Mouse (Mus musculus) stomach, embryonic 16.5 days (tissue): Measurements from ENCODE around the gene Tldc1. TPM values are rescaled to one million over a fixed set of nuclear protein-coding genes. Genes with fewer than 3 reads are reported as not detected.
A peak's percentile ranks its signal among the peaks of the same experiment; 100 is the strongest.

ENCODE experiments used
- ATAC-seq: fragments of 200-750 bp; cut with Nextera tagmentation; 2 replicates; pipeline ENCODE4 v1.8.0; 2017; ENCODE audit warnings: moderate number of reproducible peaks, moderate TSS enrichment; ENCODE audit not compliant: insufficient read depth, low FRiP score
- H3K27ac ChIP-seq: fragments of 300-500 bp; sonication (generic); 2 replicates; pipeline ENCODE4 v1.5.1; 2014; ENCODE audit warnings: low read length
- H3K27me3 ChIP-seq: fragments of 300-500 bp; sonication (generic); 2 replicates; pipeline ENCODE4 v1.6.1; 2014; ENCODE audit warnings: low read length, control low read depth, mixed read lengths; ENCODE audit not compliant: control insufficient read depth, insufficient read depth
- H3K36me3 ChIP-seq: fragments of 300-500 bp; sonication (generic); 2 replicates; pipeline ENCODE4 v1.6.1; 2014; ENCODE audit warnings: low read length; ENCODE audit not compliant: control insufficient read depth, insufficient read depth
- H3K4me1 ChIP-seq: fragments of 300-500 bp; sonication (generic); 2 replicates; pipeline ENCODE4 v1.6.1; 2014; ENCODE audit warnings: low read length, control low read depth, mixed read lengths; ENCODE audit not compliant: control insufficient read depth, insufficient read depth
- H3K4me2 ChIP-seq: fragments of 300-500 bp; sonication (generic); 2 replicates; pipeline ENCODE4 v1.6.1; 2014; ENCODE audit warnings: low read depth, low read length, mixed read lengths
- H3K4me3 ChIP-seq: fragments of 300-500 bp; sonication (generic); replicated peaks from 2 replicates; pipeline ENCODE4 v1.5.1; 2014; ENCODE audit warnings: mild to moderate bottlenecking, low read length
- H3K9ac ChIP-seq: fragments of 300-500 bp; sonication (generic); 2 replicates; pipeline ENCODE4 v1.6.1; 2014; ENCODE audit warnings: low read length
- H3K9me3 ChIP-seq: fragments of 300-500 bp; sonication (generic); replicated peaks from 2 replicates; pipeline ENCODE4 v1.6.1; 2016; ENCODE audit warnings: low read length, control low read depth; ENCODE audit not compliant: control insufficient read depth
- WGBS: fragments of 180-500 bp; shearing (Covaris S2); extraction: QIAGEN DNeasy Blood & Tissue Kit; methylation state at CpG from one replicate; pipeline ENCODE4 v1.1.7; 2014; 5-methylcytosine and 5-hydroxymethylcytosine counted together
- polyA plus RNA-seq: library from polyadenylated mRNA; unstranded; fragments of >200 nt; fragmentation: Nextera tagmentation; extraction: Ambion mirVana; gene quantifications from 2 replicates; pipeline ENCODE4 v1.2.1, GENCODE M21; 2015

The Tldc1 gene
- polyA plus RNA-seq, 1 experiment from 2014 or later = 14.5 TPM

DNA sequence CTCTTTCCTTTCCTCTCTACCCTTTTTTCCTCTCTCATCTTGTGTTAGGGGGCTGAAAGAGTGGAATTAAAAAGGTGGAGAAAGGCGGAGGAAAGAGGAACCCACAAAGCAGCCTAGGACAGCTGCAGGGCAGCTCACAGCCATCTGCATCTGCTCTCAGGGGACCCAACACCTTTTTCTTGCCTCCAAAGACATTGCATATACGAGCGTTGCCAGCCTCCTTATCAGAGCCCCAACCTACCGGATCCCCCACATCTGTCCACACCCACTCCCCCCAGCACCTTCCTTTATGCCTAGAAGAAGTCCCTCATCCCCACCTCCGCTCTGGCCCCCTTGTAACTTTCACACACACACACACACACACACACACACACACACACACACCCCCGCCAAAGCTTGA, 5.4 kb upstream of the Tldc1 start:
- Histone ChIP-seq H3K4me3 (no peak overlapping the region), H3K9ac (no peak overlapping the region), H3K27me3 (no peaks in the 10 kb centered on the region; the same call in 1 of the 2 replicates), H3K4me2 (no peak overlapping the region), H3K36me3 (no peaks in the 10 kb centered on the region), H3K9me3 (no peaks in the 10 kb centered on the region), H3K27ac (no peak overlapping the region; the same call in 1 of the 2 replicates), H3K4me1 (peaks cover 14% of the 10 kb centered on the region)
- ATAC-seq = no peak
- 70% methylated on average over 6 of the region's 6 CpGs for whole genome bisulfite sequencing

DNA sequence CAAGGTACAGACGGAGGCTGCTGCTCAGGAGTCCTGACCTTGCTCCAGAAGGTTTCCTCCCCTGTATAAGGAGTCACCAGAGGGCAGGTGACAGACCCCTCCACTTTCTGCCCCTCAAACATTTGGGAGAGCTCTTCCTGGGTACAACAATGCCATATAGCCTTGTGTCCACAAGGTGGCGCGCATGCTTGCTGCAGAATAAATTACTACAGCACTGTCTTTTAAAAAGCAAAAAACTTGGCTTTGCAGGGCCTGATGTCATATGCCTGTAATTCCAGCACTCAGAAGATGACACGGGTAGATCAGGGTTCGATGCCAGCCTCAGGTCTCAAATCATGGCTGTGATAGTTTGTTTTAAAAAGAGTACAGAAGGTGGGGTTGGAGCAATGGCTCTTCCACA, 4.5 kb upstream of the Tldc1 start:
- WGBS = 3% methylated on average over 5 of the region's 5 CpGs

DNA sequence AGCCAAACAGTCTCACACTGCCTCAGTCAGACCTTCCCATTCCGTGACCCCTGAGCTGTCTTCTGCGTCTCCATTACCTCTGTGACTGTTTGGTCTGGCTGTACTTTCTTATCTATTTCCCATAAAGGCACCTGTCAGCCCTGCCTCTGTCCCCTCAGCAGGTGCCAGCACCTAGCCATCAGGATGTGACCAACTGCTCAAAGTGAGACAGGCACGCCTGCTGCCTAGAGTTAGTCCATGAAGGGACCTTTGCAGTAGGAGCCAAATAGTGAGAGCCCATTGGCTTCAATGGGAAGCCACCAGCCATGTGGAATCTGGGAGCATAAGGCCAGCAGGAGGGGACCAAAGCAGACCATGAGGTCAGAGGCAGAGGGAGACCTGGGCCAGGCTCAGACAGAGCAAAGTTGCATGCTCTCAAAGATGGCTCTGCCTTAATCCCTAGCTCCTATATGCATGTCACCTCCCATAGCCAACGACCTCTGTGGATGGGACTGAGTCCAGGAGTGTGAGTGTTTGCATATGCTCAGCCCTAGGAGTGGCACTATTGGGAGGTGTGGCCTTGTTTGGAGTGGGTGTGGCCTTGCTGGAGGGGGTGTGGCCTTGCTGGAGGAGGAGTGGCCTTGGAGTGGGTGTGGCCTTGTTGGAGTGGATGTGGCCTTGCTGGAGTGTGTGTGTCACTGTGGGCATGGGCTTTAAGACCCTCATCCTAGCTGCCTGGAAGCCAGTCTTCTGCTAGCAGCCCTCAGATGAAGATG, 3.0 kb upstream of the Tldc1 start:
- H3K36me3 ChIP-seq = no peaks in the 10 kb centered on the region
- H3K9ac ChIP-seq = peak overlapping the region; percentile 3; the same call in 1 of the 2 replicates
- no peak overlapping the region for H3K4me2 ChIP-seq
- 44% methylated on average over 4 of the region's 4 CpGs for WGBS
- H3K4me1 ChIP-seq = peaks cover 25% of the 10 kb centered on the region
- H3K4me3 ChIP-seq = no peak overlapping the region
- H3K9me3 ChIP-seq = no peaks in the 10 kb centered on the region
- no peaks in the 10 kb centered on the region; the same call in 1 of the 2 replicates for H3K27me3 ChIP-seq
- H3K27ac ChIP-seq = no peak overlapping the region
- ATAC-seq = peak; percentile 20; the same call in 1 of the 2 replicates

More for the DNA sequence above, 4.5 kb upstream of the Tldc1 start:
- no peak overlapping the region for H3K27ac ChIP-seq
- no peak overlapping the region for H3K4me2 ChIP-seq
- H3K36me3 ChIP-seq = no peaks in the 10 kb centered on the region
- H3K4me3 ChIP-seq = no peak overlapping the region
- H3K27me3 ChIP-seq = no peaks in the 10 kb centered on the region; the same call in 1 of the 2 replicates
- ATAC-seq = no peak
- H3K9me3 ChIP-seq = no peaks in the 10 kb centered on the region
- no peak overlapping the region for H3K9ac ChIP-seq
- peaks cover 18% of the 10 kb centered on the region for H3K4me1 ChIP-seq

DNA sequence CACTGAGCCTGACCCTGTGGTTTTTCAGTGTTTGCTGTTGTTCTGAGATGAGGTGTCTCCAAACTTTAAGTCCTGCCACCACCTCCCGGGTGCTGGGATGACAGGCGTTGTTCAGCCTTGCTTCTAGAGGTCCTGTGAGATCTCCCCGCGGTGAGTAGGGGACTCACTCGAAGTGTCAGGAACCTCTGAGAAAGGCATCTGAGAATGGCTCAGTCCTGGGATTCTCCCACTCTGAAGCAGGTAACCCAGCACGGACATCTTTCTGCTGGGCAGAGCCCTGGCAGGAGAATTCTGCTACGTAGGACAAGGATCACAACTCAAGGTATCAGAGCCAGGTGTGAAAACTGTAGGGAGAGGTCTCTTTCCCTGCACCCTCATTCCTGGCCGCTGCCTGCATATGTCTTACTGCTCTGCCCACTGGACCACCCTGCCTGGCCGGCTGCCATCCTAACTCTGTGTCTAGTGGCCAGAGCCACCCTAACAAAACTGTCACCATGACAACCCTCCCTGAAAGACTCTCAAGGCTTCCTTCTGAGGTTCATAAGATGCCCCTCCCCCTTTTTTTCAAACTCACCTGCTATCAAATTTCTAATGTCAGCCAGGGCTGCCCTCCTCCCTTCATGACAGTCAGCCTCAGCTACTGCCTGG, 2.3 kb upstream of the Tldc1 start:
- Histone ChIP-seq H3K27ac (no peak overlapping the region), H3K36me3 (no peaks in the 10 kb centered on the region), H3K9me3 (no peaks in the 10 kb centered on the region), H3K27me3 (no peaks in the 10 kb centered on the region), H3K4me3 (no peak overlapping the region), H3K4me2 (no peak overlapping the region), H3K4me1 (peaks cover 20% of the 10 kb centered on the region), H3K9ac (no peak overlapping the region)
- no peak for ATAC-seq
- 73% methylated on average over 9 of the region's 9 CpGs for WGBS

DNA sequence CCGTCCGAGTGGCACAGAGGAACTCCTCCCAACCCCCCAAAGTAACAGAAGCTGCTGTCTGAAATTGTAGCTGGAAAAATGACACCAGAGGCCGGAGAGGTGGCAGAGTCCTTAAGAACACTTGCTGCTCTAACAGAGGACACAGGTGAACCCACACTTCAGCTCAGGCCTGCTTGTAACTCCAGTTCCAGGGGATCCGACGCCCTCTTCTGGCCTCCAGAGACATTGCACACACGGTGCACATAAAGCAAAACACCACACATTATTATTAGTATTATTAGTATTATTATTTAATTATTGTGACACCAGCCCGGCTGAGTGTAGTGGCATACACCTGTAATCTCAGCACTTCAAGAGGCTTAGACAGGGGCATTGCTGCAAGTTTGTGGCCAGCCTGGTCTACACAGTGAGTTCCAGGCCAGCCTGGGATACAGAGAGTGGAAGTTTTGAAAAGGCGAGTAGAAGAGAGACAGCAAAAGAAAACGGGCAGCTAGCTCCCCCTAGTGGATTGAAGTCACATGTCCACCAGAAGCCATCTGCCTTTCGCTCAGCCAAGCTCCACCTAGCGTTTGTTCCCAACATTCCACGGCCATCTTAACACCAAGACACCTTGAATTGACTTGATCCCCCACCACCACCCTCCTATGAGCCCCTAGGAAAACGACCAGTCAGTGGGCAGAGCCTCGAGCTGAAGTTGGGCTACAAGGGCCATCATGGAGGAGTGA, 959 bp upstream of the Tldc1 start:
- H3K27ac ChIP-seq = peak overlapping the region; percentile 75; the same call in 1 of the 2 replicates
- H3K9ac ChIP-seq = peak overlapping the region; percentile 68
- H3K36me3 ChIP-seq = no peaks in the 10 kb centered on the region
- no peaks in the 10 kb centered on the region for H3K27me3 ChIP-seq
- H3K9me3 ChIP-seq = no peaks in the 10 kb centered on the region
- no peak overlapping the region for H3K4me3 ChIP-seq
- no peak for ATAC-seq
- H3K4me1 ChIP-seq = peaks cover 18% of the 10 kb centered on the region
- peak overlapping the region; percentile 75; the same call in 1 of the 2 replicates for H3K4me2 ChIP-seq
- WGBS = 24% methylated on average over 14 of the region's 14 CpGs

DNA sequence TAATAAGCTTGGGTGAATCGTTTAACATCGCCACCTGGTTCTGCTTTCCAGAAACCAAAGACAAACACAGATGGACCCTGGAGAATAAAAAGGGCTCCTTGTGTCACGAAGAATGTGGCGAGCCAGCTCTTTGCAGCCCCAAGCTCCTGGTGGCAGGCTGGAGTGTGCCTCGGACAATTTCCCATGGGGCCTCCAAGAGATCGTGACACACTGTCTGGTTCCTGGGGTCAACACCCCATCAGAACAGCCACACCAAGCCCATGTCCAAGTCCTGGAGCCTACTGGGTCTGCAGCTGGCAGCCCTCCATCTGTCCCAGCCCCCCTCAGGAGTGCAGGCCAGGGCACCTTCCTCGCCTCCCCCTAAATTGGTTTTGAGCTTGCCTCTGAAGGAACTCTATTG, 451 bp downstream of the Tldc1 start:
- peak overlapping the region; percentile 75 for H3K4me2 ChIP-seq
- no peaks in the 10 kb centered on the region for H3K9me3 ChIP-seq
- no peaks in the 10 kb centered on the region for H3K36me3 ChIP-seq
- peaks cover 18% of the 10 kb centered on the region for H3K4me1 ChIP-seq
- H3K27ac ChIP-seq = peak overlapping the region; percentile 85
- H3K27me3 ChIP-seq = no peaks in the 10 kb centered on the region
- ATAC-seq = 0 out of 2 replicates have a peak, but pooled peaks have one; percentile 12
- H3K9ac ChIP-seq = peak overlapping the region; percentile 83
- 14% methylated on average over 7 of the region's 7 CpGs for WGBS
- peak overlapping the region; percentile 67 for H3K4me3 ChIP-seq

DNA sequence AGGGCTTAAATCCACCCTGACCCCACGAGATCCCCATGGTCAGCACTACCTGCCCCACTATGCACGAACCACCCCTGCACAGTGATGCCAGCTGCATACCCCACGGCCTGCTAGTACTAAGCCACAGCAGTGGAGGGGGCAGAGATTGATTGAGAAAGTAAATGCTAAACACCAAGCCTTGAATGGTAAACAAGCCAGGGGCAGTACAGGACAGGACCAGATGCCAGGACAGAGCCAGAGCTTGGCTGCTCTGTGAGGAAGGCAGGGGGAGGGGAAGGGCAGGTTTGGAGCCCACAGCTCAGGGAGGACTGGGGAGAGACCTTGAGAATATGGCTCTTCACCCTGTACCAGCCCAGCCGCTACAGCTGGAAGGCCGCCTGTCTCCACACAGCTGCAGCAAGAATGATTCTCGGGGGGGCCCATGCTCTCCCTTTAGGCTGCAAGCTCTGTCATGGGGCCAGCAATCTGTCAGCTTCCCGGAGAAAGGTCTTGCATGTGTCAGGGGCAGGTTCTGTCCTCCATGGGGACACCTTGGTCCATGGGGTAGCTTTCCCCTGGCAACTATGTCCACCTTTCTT, 1.5 kb downstream of the Tldc1 start:
- Histone ChIP-seq H3K27ac (no peak overlapping the region), H3K4me1 (peaks cover 18% of the 10 kb centered on the region), H3K9ac (no peak overlapping the region), H3K27me3 (no peaks in the 10 kb centered on the region), H3K4me2 (no peak overlapping the region), H3K9me3 (no peaks in the 10 kb centered on the region), H3K36me3 (no peaks in the 10 kb centered on the region), H3K4me3 (no peak overlapping the region)
- no peak for ATAC-seq
- 77% methylated on average over 7 of the region's 7 CpGs for WGBS

DNA sequence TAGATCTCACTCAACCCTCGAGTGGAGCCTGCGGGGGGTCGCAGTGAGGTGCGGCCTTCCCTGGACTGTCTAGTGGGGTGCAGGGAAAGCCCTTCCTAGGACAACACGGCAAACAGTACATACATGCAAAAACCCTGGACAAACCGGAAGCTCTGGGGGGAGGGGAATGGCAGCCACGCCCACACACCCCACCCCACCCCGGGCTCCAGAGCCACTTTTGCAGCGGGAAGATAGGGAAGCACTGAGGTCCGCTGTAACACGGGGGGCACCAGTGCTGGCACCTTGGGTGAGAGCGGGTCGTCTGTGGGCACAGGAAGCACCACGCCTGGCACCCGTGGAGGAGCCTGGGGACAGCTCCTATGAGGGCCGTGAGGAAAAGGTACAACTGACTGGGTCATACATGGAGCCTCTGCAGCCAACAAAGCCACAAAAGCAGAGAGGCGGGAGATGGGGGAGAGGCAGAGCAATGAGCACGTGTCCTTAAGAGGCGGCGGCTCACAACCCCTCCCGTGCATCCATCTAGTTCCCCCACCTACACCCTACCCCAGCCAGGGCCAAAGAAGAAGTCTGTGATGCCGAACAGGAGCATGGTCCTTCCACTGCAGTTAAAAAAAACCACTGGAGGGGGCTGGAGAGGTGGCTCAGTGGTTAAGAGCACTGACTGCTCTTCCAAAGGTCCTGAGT, 12.3 kb downstream of the Tldc1 start:
- 73% methylated on average over 22 of the region's 22 CpGs for WGBS
- no peaks in the 10 kb centered on the region for H3K27me3 ChIP-seq
- H3K9me3 ChIP-seq = no peaks in the 10 kb centered on the region
- H3K4me3 ChIP-seq = no peak overlapping the region
- no peak overlapping the region for H3K27ac ChIP-seq
- H3K36me3 ChIP-seq = peaks cover 6% of the 10 kb centered on the region
- H3K4me2 ChIP-seq = no peak overlapping the region
- peaks cover 5% of the 10 kb centered on the region for H3K4me1 ChIP-seq
- H3K9ac ChIP-seq = no peak overlapping the region
- no peak for ATAC-seq
